Mouse (Mus musculus) brain, embryonic 18.5 days (tissue): ENCODE results near the gene Oaf.
A peak's percentile ranks its signal among the peaks of the same experiment; 100 is the strongest.

Source experiments
- DNase-seq: peaks from one replicate; pipeline ENCODE4 v3.0.0-alpha.2; 2012; ENCODE audit warnings: low read depth, low spot score

Gene Oaf

GRCm38 (mm10) chr9:43239712-43240593 is at the start of gene Oaf:
Oaf (minus strand) TSS chr9:43239911.
- DNase-seq: peak; percentile 16

GRCm38 (mm10) chr9:43286870-43287269 is 47.2 kb upstream of the Oaf start:
- DNase-seq: no peak

DNA sequence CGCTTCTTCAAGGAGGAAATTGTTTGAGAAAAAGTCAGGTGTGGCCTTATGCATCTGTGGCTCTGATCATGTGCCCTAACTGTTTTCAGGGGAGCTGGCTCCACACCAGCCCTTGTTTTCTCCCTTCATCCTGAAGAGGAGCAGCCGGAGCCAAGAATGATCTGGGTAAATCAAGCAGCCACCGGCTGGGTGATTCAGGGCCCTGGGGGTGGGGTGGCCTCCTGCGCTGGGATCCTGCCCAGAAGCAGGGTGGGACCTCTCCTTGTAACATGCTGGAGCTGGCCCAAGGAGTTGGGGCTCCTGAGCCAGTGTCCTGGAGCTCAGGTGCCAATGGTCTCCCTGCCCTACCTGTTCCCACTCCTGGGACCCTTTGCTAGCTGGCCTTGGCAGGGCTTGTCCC is 45.6 kb upstream of the Oaf start:
- DNase-seq: no peak

- DNase-seq: peak; percentile 50
These were observed 44.6 kb upstream of the Oaf start for GRCm38 (mm10) chr9:43284284-43284683.

GRCm38 (mm10) chr9:43273735-43274134 is 34.0 kb upstream of the Oaf start:
- no peak for DNase-seq

DNA sequence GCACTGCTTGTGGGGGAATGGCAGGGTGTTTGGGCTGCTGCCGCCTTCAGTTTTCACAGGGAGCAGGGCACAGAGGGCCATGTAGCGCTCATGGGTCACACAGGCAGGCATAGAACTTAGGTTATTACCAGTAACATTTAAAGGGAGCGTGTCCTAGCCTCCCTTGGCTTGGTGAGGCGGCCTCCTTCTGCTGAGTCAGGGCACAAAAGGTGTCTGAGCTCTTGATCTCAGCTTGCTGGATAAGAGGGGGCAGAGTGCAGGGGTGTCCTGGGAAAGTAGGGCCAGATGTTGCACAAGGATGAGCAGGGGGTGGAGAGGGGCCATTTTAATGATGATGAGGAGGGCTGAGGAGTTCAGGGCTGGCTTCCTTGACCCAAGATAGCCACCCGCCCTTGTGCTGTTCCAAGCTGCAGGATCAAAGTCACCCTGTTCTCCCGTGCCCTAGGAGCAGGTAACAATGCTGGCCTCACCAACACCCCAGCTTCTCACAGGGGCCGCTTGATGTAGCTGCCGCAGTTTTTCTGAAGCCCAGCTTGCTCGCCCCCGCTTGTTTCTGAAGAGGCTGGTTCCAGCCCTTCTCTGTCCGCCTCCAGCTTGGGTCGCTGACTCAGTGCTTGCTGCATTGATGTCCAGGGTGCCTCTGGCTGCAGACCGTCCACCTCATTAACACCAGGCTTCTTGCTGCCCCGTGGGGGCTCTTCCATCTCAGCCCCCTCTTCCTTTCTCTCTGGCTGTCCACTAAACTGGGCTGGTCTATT is 32.2 kb upstream of the Oaf start:
- DNase-seq: no peak

- DNase-seq: no peak
These were observed 31.1 kb upstream of the Oaf start for GRCm38 (mm10) chr9:43270723-43271252.

- DNase-seq: peak; percentile 16
These were observed 29.5 kb upstream of the Oaf start for GRCm38 (mm10) chr9:43269166-43269565.

GRCm38 (mm10) chr9:43267357-43267756 is 27.6 kb upstream of the Oaf start:
- no peak for DNase-seq

GRCm38 (mm10) chr9:43265194-43265593 is 25.5 kb upstream of the Oaf start:
- no peak for DNase-seq

- DNase-seq: no peak
These were observed 24.3 kb upstream of the Oaf start for GRCm38 (mm10) chr9:43263946-43264451.

- no peak for DNase-seq
These were observed 23.3 kb upstream of the Oaf start for GRCm38 (mm10) chr9:43262811-43263550.

DNA sequence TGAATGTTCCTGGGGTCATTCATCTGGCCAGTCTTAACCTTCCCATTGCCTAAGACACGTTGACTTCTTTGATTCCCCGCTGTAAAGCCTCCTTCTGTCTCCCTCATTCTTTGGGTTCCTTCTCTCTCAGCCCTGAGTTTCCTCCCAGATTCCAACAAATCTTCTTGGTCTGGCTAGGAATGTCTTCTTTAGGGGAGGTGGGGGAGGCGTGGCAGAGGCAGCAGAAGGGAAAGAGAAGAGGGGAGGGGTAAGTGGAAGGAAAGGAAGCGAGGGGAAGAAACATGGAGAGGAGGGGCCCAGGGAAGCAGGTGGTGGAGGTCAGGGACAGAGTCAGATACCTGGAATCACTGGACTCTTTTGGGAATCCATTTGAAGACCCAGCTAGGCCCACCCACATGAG is 22.7 kb upstream of the Oaf start:
- DNase-seq: no peak

GRCm38 (mm10) chr9:43261941-43262340 is 22.2 kb upstream of the Oaf start:
- no peak for DNase-seq

DNA sequence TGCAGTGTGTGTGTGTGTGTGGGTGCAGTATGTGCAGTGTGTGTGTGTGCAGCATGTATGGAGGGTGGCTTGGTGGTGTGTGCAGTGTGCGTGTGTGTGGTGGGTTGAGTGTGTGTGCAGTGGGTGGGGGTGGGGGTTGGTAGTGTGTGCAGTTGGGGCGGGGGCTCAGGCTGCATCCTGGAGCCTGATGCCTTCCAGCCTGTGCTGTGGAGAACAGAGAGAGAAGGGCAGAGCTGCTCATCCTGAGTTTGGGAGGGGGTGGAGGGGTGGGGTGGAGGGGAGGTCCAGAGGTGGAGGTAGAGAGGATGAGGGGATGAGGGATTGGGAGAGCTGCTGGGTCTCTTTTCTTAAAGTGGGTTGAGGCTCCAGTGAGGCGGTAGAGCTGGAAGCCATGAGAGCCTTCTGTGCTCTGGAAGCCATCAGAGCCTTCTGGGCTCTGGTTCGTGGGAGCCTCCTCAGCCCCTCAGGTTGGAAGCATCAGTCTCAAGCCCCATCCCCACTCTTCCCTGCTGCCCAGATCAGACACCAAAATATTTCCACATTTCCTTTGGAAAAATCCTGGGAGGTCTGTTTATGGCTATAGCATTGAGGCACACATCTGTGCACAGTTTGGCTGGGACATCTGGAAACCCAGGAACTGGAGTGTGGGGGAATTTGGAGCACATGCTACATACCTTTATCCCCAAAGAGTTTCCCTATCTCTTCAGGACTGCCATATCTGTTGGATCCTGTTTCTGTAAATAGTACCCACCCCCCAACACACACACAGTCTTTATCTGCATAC is 21.6 kb upstream of the Oaf start:
- no peak for DNase-seq

- no peak for DNase-seq
These were observed 20.9 kb upstream of the Oaf start for GRCm38 (mm10) chr9:43260661-43261060.

DNA sequence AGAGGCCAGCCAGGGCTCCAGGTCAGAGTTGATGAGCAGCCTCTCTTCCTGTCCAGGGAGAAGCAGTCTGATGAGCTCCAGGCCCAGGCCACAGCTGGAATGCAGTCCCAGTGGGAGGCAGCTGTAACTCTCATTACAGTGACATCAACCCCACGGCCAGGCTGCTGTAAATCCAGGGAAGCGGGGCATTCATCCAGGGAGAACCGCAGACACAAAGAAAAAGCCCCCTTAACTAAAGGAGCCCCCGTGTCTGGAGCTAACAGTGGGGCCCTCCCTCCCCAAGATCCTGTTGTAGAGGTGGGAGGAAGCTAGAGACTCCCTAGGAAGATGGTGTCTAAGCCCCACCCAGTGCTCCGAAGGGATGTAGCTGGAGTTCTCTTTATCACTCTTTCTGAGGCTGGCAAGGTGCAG is 13.6 kb upstream of the Oaf start:
- no peak for DNase-seq

GRCm38 (mm10) chr9:43252790-43253189 is 13.1 kb upstream of the Oaf start:
- no peak for DNase-seq

GRCm38 (mm10) chr9:43251786-43252185 is 12.1 kb upstream of the Oaf start:
- DNase-seq: no peak

DNA sequence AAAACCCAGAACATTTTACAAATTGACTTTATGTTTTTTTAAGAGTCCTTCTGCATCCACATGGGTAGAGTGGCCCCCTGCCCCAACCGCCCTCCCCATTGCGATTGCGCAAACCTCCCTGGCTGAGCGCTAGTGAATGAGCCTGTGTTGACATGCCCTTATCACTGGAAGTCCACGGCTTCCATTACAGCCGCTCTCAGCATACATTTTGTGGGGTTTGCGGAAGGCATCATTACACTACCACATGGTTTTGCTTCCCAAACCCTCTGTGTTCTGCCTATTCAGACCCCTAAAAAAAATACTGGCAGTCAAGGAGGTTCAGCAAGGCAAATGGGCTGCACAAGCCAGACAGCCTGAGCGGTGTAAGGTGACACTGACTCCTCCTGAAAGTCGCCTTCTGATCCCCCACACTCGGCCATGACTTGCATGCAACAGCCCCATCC is 7.0 kb upstream of the Oaf start:
- DNase-seq: no peak
